Mouse (Mus musculus): ENCODE results near the gene Adcy1. TPM values are rescaled to one million over a fixed set of nuclear protein-coding genes. Genes with fewer than 3 reads are reported as not detected.

Adcy1 gene
- polyA plus RNA-seq, 1 experiment from 2014 or later: 0.54 TPM

DNA sequence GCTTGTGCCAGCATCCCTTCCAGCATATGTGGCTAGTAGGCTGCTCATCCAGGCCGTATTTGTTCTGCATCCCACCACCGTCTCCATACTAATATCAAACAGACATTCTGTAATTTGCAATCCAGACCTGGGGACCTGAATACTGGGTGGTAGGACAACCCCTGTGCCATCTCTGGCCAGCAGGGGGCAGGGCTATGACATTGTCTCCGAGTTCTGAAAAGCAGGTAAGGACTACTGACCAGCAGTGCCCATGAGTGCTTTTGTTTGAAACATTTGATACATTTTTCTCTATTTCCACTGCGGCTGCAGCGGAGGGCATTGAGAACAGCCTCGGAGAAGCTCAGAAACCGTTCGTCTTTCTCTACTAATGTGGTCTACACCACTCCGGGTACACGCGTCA lies 81.1 kb downstream of the Adcy1 start:
- no peak overlapping the region for H3K4me2 ChIP-seq (ENCODE audit: low read depth, low read length)
- no peaks in the 10 kb centered on the region for H3K9me3 ChIP-seq (ENCODE audit: low read length)
- 76% methylated on average over 11 of the region's 11 CpGs for WGBS (ENCODE audit: insufficient replicate concordance)
- no peak for ATAC-seq
- H3K4me3 ChIP-seq (ENCODE audit: low read depth, low read length): no peak overlapping the region
- no peak overlapping the region for H3K9ac ChIP-seq (replicated peaks)
- peak overlapping the region; percentile 82 for H3K27ac ChIP-seq (ENCODE audit: low read depth)
- no peaks in the 10 kb centered on the region for H3K27me3 ChIP-seq (ENCODE audit: insufficient read depth, low read length)
- peak; percentile 57 for DNase-seq
- TF ChIP-seq EP300 (IDR thresholded peaks at IDR 0.05; ENCODE audit: low read depth) (no peak), CTCF (IDR thresholded peaks at IDR 0.05; ENCODE audit: low read depth) (peak; percentile 64)
- H3K4me1 ChIP-seq (ENCODE audit: insufficient read depth): peaks cover 8% of the 10 kb centered on the region
- no peaks in the 10 kb centered on the region for H3K36me3 ChIP-seq (replicated peaks; ENCODE audit: insufficient read depth, low read length)

DNA sequence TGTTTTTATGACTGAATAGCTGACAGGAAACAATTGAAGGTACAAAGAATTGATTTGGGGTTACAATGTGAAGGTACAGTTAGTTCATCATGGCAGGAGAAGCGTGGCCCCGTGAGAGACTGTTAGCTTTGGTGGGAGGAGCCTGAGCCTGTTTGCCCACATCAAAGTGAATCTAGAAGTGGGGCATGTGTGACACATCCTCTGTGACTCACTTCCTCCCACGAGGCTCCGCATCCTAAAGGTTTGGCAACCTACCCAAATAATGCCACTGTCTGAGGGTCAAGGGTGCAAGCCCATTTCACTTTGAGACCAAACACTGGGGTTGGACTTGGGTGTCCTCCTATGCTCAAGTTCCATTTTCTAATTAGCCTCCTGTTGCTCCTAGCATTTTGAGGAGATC lies 81.9 kb downstream of the Adcy1 start:
- WGBS (ENCODE audit: insufficient replicate concordance): 25% methylated on average over 4 of the region's 4 CpGs
- no peaks in the 10 kb centered on the region for H3K9me3 ChIP-seq (ENCODE audit: low read length)
- H3K27me3 ChIP-seq (ENCODE audit: insufficient read depth, low read length): no peaks in the 10 kb centered on the region
- no peak overlapping the region for H3K4me2 ChIP-seq (ENCODE audit: low read depth, low read length)
- ATAC-seq (peak; percentile 91), DNase-seq (peak; percentile 65)
- no peak overlapping the region for H3K9ac ChIP-seq (replicated peaks)
- no peaks in the 10 kb centered on the region for H3K36me3 ChIP-seq (replicated peaks; ENCODE audit: insufficient read depth, low read length)
- peak overlapping the region; percentile 82 for H3K27ac ChIP-seq (ENCODE audit: low read depth)
- TF ChIP-seq EP300 (IDR thresholded peaks at IDR 0.05; ENCODE audit: low read depth) (peak; percentile 79), CTCF (IDR thresholded peaks at IDR 0.05; ENCODE audit: low read depth) (no peak)
- no peak overlapping the region for H3K4me3 ChIP-seq (ENCODE audit: low read depth, low read length)
- peaks cover 8% of the 10 kb centered on the region for H3K4me1 ChIP-seq (ENCODE audit: insufficient read depth)

DNA sequence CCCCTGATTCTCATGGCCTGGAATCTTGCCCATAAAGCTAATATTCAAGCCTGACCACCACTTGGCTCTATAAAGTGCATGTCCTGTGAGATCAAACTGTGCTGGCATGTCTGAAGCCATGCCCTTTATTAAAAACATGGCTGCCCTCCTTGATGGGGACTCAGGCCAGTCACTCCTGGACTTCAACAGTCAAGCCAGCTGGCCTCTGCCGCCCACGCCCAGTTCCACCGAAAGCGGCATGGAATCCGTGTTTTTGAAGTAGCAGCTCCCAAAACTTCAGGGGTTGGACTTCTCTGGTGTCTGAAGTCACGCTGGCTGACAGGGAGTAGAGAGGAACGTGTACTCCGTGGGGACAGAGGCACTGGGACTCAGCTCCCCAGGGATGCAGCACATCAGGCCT lies 84.2 kb downstream of the Adcy1 start:
- H3K9ac ChIP-seq (replicated peaks): no peak overlapping the region
- no peak overlapping the region for H3K4me2 ChIP-seq (ENCODE audit: low read depth, low read length)
- TF ChIP-seq EP300 (IDR thresholded peaks at IDR 0.05; ENCODE audit: low read depth) (no peak), CTCF (IDR thresholded peaks at IDR 0.05; ENCODE audit: low read depth) (no peak)
- no peaks in the 10 kb centered on the region for H3K9me3 ChIP-seq (ENCODE audit: low read length)
- no peaks in the 10 kb centered on the region for H3K27me3 ChIP-seq (ENCODE audit: insufficient read depth, low read length)
- peaks cover 4% of the 10 kb centered on the region for H3K36me3 ChIP-seq (replicated peaks; ENCODE audit: insufficient read depth, low read length)
- H3K4me3 ChIP-seq (ENCODE audit: low read depth, low read length): no peak overlapping the region
- H3K4me1 ChIP-seq (ENCODE audit: insufficient read depth): peaks cover 8% of the 10 kb centered on the region
- H3K27ac ChIP-seq (ENCODE audit: low read depth): peak overlapping the region; percentile 79
- ATAC-seq (no peak), DNase-seq (no peak)
- 80% methylated on average over 8 of the region's 8 CpGs for WGBS (ENCODE audit: insufficient replicate concordance)

DNA sequence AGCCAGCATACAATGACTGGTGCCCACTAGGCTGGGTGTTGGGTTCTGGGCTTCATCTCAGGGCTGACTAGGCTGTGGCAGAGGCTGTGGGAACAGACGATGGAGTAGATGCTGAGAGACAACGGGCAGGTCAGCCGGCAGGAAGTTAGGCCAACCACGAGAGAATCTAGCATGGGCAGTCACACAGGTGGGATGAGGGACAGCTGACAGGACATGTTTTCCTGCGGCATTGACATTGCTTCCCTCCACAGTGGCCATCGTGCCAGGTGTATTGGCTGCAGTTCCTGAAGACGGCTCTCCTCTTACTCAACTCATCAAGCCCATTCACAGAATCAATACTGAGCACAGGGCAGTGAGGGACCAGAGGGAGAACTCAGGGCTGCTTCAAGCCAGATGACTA lies 84.7 kb downstream of the Adcy1 start:
- H3K36me3 ChIP-seq (replicated peaks; ENCODE audit: insufficient read depth, low read length): peaks cover 4% of the 10 kb centered on the region
- peak overlapping the region; percentile 26; the same call in 1 of the 2 replicates for H3K9ac ChIP-seq (replicated peaks)
- DNase-seq (no peak), ATAC-seq (peak; percentile 18; the same call in 1 of the 2 replicates)
- no peak for TF ChIP-seq EP300 (IDR thresholded peaks at IDR 0.05; ENCODE audit: low read depth)
- no peak for TF ChIP-seq CTCF (IDR thresholded peaks at IDR 0.05; ENCODE audit: low read depth)
- no peak overlapping the region for H3K4me3 ChIP-seq (ENCODE audit: low read depth, low read length)
- H3K9me3 ChIP-seq (ENCODE audit: low read length): no peaks in the 10 kb centered on the region
- peaks cover 8% of the 10 kb centered on the region for H3K4me1 ChIP-seq (ENCODE audit: insufficient read depth)
- no peak overlapping the region for H3K4me2 ChIP-seq (ENCODE audit: low read depth, low read length)
- peak overlapping the region; percentile 79 for H3K27ac ChIP-seq (ENCODE audit: low read depth)
- no peaks in the 10 kb centered on the region for H3K27me3 ChIP-seq (ENCODE audit: insufficient read depth, low read length)
- WGBS (ENCODE audit: insufficient replicate concordance): 68% methylated on average over 7 of the region's 7 CpGs

DNA sequence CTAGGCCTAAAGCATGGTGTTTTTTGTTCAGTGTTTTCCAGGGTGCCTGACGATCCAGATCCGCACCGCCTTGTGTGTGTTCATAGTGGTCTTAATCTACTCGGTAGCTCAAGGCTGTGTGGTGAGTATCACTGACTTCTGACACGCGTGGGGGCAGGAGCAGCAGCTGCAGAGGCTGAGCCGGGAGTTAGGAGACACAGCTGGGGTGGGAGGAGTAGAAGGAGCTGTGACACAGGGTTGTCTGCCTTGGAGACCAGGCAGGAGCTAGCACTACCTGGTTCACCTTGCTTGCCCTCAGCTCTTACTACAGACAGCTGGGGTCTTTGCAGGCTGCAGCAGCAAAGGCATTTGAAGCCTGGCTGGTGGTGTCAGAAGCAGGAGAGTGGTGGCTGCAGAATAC lies 86.2 kb downstream of the Adcy1 start:
- no peak overlapping the region for H3K4me3 ChIP-seq (ENCODE audit: low read depth, low read length)
- WGBS (ENCODE audit: insufficient replicate concordance): 74% methylated on average over 7 of the region's 7 CpGs

DNA sequence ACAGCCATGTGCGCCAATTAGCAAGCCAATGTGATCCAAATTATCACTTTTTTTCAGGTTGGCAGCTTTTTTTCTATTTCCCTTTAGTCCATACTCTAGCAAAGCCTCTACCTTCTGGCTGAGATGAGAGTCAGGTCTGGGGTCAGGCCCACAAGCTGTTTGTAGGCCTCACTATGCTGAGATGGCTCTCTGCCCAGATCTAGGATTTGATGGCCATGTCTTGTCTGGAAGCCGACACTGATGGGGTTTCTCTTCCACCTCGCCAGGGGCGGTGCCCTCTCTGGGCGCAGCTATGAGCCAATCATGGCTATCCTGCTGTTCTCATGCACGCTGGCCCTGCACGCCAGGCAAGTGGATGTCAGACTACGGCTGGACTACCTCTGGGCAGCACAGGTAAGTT lies 87.2 kb downstream of the Adcy1 start:
- Histone ChIP-seq H3K27ac (ENCODE audit: low read depth) (peak overlapping the region; percentile 30; the same call in 1 of the 2 replicates), H3K4me3 (ENCODE audit: low read depth, low read length) (no peak overlapping the region), H3K4me1 (ENCODE audit: insufficient read depth) (peaks cover 10% of the 10 kb centered on the region), H3K4me2 (ENCODE audit: low read depth, low read length) (no peak overlapping the region), H3K9ac (replicated peaks) (no peak overlapping the region), H3K9me3 (ENCODE audit: low read length) (no peaks in the 10 kb centered on the region), H3K36me3 (replicated peaks; ENCODE audit: insufficient read depth, low read length) (peaks cover 4% of the 10 kb centered on the region), H3K27me3 (ENCODE audit: insufficient read depth, low read length) (no peaks in the 10 kb centered on the region)
- ATAC-seq: no peak
- WGBS (ENCODE audit: insufficient replicate concordance): 73% methylated on average over 8 of the region's 8 CpGs
- no peak for DNase-seq
- TF ChIP-seq EP300 (IDR thresholded peaks at IDR 0.05; ENCODE audit: low read depth) (no peak), CTCF (IDR thresholded peaks at IDR 0.05; ENCODE audit: low read depth) (no peak)

More for the DNA sequence above, 86.2 kb downstream of the Adcy1 start:
- TF ChIP-seq EP300 (IDR thresholded peaks at IDR 0.05; ENCODE audit: low read depth): no peak
- no peak for TF ChIP-seq CTCF (IDR thresholded peaks at IDR 0.05; ENCODE audit: low read depth)
- peaks cover 10% of the 10 kb centered on the region for H3K4me1 ChIP-seq (ENCODE audit: insufficient read depth)
- H3K9ac ChIP-seq (replicated peaks): no peak overlapping the region; the same call in 1 of the 2 replicates
- H3K27ac ChIP-seq (ENCODE audit: low read depth): peak overlapping the region; percentile 79; the same call in 1 of the 2 replicates
- H3K36me3 ChIP-seq (replicated peaks; ENCODE audit: insufficient read depth, low read length): peaks cover 4% of the 10 kb centered on the region
- H3K4me2 ChIP-seq (ENCODE audit: low read depth, low read length): no peak overlapping the region
- no peaks in the 10 kb centered on the region for H3K9me3 ChIP-seq (ENCODE audit: low read length)
- DNase-seq (no peak), ATAC-seq (no peak)
- no peaks in the 10 kb centered on the region for H3K27me3 ChIP-seq (ENCODE audit: insufficient read depth, low read length)

DNA sequence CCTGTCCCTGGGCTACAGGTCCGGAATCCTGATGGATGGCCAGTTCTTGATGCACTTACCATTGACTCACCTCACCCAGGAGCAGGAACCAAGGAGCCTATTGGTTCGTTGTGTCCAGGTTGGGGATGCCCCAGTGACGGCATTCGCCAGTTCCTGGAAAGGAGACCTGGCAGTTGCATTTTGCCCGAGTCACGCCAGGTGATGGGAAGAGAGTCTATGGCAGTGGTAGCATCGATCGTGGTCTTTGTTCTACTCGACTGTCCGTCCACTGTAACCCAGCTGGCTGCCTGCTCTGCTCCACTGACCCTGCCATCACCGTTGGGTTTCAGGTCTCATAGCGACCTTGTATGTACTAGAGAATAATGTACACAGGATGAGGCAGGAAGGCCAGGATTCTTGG lies 89.1 kb downstream of the Adcy1 start:
- Histone ChIP-seq H3K4me1 (ENCODE audit: insufficient read depth) (peaks cover 5% of the 10 kb centered on the region; the same call in 1 of the 2 replicates), H3K9ac (replicated peaks) (no peak overlapping the region), H3K27me3 (ENCODE audit: insufficient read depth, low read length) (no peaks in the 10 kb centered on the region), H3K4me3 (ENCODE audit: low read depth, low read length) (no peak overlapping the region), H3K27ac (ENCODE audit: low read depth) (peak overlapping the region; percentile 90), H3K36me3 (replicated peaks; ENCODE audit: insufficient read depth, low read length) (peaks cover 4% of the 10 kb centered on the region), H3K4me2 (ENCODE audit: low read depth, low read length) (no peak overlapping the region), H3K9me3 (ENCODE audit: low read length) (no peaks in the 10 kb centered on the region)
- WGBS (ENCODE audit: insufficient replicate concordance): 73% methylated on average over 12 of the region's 12 CpGs
- no peak for DNase-seq
- TF ChIP-seq EP300 (IDR thresholded peaks at IDR 0.05; ENCODE audit: low read depth) (no peak), CTCF (IDR thresholded peaks at IDR 0.05; ENCODE audit: low read depth) (no peak)
- ATAC-seq: no peak
